Mouse (Mus musculus): Measurements from ENCODE around the gene Hhex. TPM values are rescaled to one million over a fixed set of nuclear protein-coding genes. Genes with fewer than 3 reads are reported as not detected.

The Hhex gene
- polyA plus RNA-seq, 1 experiment from 2014 or later, result 3.9 TPM

DNA sequence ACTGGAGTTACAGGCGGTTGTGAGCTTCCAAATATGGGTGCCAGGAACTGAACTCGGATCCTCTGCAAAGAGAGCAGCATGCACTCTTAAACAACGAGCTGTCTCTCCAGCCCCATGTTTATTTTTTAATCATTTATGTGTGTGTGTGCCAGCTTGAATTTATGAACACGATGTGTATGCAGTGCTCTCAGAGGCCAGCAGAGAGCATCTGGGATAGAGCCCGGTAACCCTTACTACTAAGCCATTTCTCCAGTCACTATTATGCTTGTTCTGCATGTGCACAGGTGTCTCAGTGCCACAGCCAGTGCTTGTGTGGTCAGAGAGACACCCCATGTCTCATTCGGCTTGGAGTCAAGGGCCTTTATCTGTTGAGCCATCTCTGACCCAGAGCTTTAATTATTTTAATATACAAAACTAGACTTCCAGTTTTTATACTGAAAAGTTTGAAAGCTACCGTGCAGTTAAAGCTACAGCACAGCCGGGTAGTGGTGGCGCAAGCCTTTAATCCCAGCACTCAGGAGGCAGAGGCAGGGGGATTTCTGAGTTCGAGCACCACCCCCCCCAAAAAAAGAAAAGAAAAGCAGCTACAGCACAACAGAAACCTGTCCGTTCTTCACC is 3.4 kb upstream of the Hhex start:
- DNase-seq (ENCODE audit: low spot score) (no peak), ATAC-seq (replicated peaks; ENCODE audit: insufficient number of reproducible peaks, low FRiP score, low TSS enrichment, low read depth) (no peak)
- H3K27me3 ChIP-seq (ENCODE audit: control insufficient read depth, insufficient read depth, low read length), result peaks cover 42% of the 10 kb centered on the region
- no peak overlapping the region for H3K9ac ChIP-seq (replicated peaks; ENCODE audit: low read length)
- no peak overlapping the region for H3K4me2 ChIP-seq (ENCODE audit: low read depth, low read length)
- no peak overlapping the region for H3K4me3 ChIP-seq (ENCODE audit: low read depth, low read length)
- no peak overlapping the region for H3K27ac ChIP-seq (replicated peaks; ENCODE audit: low read depth, low read length)
- no peaks in the 10 kb centered on the region for H3K36me3 ChIP-seq (replicated peaks; ENCODE audit: control insufficient read depth, insufficient read depth, low read depth, low read length)
- no peaks in the 10 kb centered on the region; the same call in 1 of the 2 replicates for H3K4me1 ChIP-seq (ENCODE audit: control insufficient read depth, insufficient read depth, low read length)
- no peaks in the 10 kb centered on the region for H3K9me3 ChIP-seq (replicated peaks; ENCODE audit: control insufficient read depth, low read length)
- 86% methylated on average over 11 of the region's 11 CpGs for WGBS

DNA sequence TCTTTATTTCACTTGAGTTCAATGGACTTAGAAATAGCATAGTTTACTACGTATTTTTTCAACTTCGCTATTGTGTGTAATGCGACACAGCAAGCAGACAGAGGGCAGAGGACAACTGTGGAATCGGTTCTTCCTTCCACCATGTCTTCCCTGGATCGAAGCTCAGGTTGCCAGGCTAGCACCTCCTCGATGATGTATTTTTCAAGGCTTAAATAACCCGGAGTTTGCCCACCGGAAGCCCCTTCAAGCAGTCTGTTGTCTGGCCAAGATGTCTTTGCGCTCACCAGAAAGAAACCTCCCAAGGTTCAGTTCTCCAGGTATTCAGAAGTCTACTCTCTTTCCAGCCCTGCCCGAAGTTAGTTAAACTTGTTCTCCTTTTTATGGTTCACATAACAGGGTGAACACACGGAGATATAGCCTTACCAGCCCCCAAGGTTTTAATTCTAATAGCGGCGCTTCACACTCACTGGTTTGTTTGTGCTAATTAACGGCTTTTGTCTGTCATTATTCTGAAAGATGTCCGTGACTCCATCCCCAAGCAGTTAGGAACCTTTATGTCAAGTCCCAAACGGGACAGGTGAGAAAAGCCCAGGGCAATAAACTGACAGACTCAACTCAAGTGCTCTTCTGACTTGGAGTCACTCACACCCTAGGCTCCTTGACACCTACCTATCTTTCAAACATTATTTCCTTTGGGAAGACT is 1.6 kb upstream of the Hhex start:
- WGBS, result 15% methylated on average over 16 of the region's 16 CpGs
- peaks cover 57% of the 10 kb centered on the region for H3K27me3 ChIP-seq (ENCODE audit: control insufficient read depth, insufficient read depth, low read length)
- no peak overlapping the region for H3K4me2 ChIP-seq (ENCODE audit: low read depth, low read length)
- DNase-seq (ENCODE audit: low spot score) (no peak), ATAC-seq (replicated peaks; ENCODE audit: insufficient number of reproducible peaks, low FRiP score, low TSS enrichment, low read depth) (no peak)
- H3K4me1 ChIP-seq (ENCODE audit: control insufficient read depth, insufficient read depth, low read length), result no peaks in the 10 kb centered on the region; the same call in 1 of the 2 replicates
- no peak overlapping the region for H3K4me3 ChIP-seq (ENCODE audit: low read depth, low read length)
- H3K36me3 ChIP-seq (replicated peaks; ENCODE audit: control insufficient read depth, insufficient read depth, low read depth, low read length), result no peaks in the 10 kb centered on the region
- no peak overlapping the region for H3K27ac ChIP-seq (replicated peaks; ENCODE audit: low read depth, low read length)
- H3K9ac ChIP-seq (replicated peaks; ENCODE audit: low read length), result no peak overlapping the region
- no peaks in the 10 kb centered on the region for H3K9me3 ChIP-seq (replicated peaks; ENCODE audit: control insufficient read depth, low read length)

DNA sequence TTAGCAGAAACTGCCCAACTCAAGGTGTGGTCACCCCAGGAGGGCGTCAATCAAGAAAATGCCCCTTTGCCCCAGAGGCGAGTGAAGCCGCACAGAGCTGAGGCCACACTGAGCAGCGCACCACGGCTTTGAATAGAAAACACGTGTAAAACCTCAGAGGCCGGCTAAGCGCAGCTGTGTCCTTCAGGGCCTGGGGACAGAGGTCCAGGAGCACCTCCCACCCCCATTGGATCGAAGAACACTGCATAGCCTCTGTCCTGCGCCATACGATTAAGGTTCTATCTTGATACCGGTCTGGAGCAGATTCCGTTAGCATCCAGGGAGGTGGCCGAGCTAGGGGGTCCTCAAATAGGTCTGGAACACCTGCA is 731 bp upstream of the Hhex start:
- Histone ChIP-seq H3K27ac (replicated peaks; ENCODE audit: low read depth, low read length) (no peak overlapping the region), H3K4me3 (ENCODE audit: low read depth, low read length) (peak overlapping the region; percentile 40), H3K4me2 (ENCODE audit: low read depth, low read length) (peak overlapping the region; percentile 64), H3K4me1 (ENCODE audit: control insufficient read depth, insufficient read depth, low read length) (no peaks in the 10 kb centered on the region; the same call in 1 of the 2 replicates), H3K36me3 (replicated peaks; ENCODE audit: control insufficient read depth, insufficient read depth, low read depth, low read length) (no peaks in the 10 kb centered on the region), H3K9ac (replicated peaks; ENCODE audit: low read length) (no peak overlapping the region), H3K27me3 (ENCODE audit: control insufficient read depth, insufficient read depth, low read length) (peaks cover 59% of the 10 kb centered on the region), H3K9me3 (replicated peaks; ENCODE audit: control insufficient read depth, low read length) (no peaks in the 10 kb centered on the region)
- 0 out of 2 replicates have a peak, but pooled peaks have one; percentile 53 for ATAC-seq (replicated peaks; ENCODE audit: insufficient number of reproducible peaks, low FRiP score, low TSS enrichment, low read depth)
- peak; percentile 49 for DNase-seq (ENCODE audit: low spot score)
- under 1% methylated on average over 14 of the region's 14 CpGs for WGBS

DNA sequence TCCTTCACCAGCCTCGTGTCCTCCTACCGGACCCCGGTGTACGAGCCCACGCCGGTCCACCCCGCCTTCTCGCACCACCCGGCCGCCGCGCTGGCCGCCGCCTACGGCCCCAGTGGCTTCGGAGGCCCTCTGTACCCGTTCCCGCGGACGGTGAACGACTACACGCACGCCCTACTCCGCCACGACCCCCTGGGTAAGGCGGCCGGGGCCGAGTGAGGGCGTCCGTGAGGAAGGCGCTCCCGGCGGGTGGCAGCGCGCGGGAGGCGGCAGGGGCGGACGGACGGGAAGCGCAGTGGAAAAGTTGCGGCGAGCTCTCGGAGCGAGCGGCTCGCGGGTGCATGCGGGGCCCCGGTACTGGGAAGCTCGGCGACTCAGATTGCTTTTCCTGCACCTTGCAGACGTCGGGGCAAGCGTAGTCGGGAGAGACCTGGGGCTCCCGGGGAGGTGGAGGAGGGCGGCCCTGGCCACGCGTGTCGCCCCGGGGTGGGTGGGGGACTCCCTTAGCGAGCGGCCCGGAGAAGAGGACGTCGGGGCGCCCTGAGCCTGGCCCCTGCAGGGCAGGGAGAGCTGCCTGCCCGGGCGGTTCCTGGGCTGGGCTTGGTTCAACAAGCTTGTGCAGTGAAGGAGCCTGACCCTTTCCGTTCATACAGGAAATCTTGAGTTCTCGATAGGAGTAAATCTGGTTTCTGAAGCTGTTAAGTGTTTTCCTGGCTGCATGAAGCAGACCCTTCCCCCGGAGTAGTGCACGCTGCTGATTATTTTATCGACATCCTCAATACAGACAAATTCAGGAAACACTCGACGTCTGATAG is 637 bp downstream of the Hhex start:
- peak overlapping the region; percentile 35; the same call in 1 of the 2 replicates for H3K27ac ChIP-seq (replicated peaks; ENCODE audit: low read depth, low read length)
- peak; percentile 51 for DNase-seq (ENCODE audit: low spot score)
- H3K4me1 ChIP-seq (ENCODE audit: control insufficient read depth, insufficient read depth, low read length), result no peaks in the 10 kb centered on the region; the same call in 1 of the 2 replicates
- no peaks in the 10 kb centered on the region for H3K9me3 ChIP-seq (replicated peaks; ENCODE audit: control insufficient read depth, low read length)
- WGBS, result 2% methylated on average over 77 of the region's 77 CpGs
- no peak for ATAC-seq (replicated peaks; ENCODE audit: insufficient number of reproducible peaks, low FRiP score, low TSS enrichment, low read depth)
- peak overlapping the region; percentile 39 for H3K9ac ChIP-seq (replicated peaks; ENCODE audit: low read length)
- H3K4me3 ChIP-seq (ENCODE audit: low read depth, low read length), result peak overlapping the region; percentile 40
- peaks cover 69% of the 10 kb centered on the region for H3K27me3 ChIP-seq (ENCODE audit: control insufficient read depth, insufficient read depth, low read length)
- H3K36me3 ChIP-seq (replicated peaks; ENCODE audit: control insufficient read depth, insufficient read depth, low read depth, low read length), result no peaks in the 10 kb centered on the region
- H3K4me2 ChIP-seq (ENCODE audit: low read depth, low read length), result peak overlapping the region; percentile 64

DNA sequence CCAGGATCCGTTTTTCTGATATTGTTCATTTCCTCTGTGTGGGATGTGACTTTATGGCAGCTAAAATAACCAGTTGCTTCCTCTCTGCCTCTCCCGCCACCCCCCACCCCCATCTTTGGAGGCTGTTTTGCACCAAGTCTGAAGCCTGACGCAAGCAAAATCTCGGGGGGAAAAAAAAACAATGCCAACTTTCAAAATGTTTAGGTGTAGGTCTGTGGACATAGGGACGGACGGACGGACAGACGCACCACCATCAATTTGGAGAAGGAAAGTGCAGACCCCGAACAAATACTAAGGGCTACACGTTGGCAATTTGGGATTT is 1.2 kb downstream of the Hhex start:
- no peak overlapping the region for H3K9ac ChIP-seq (replicated peaks; ENCODE audit: low read length)
- no peaks in the 10 kb centered on the region for H3K9me3 ChIP-seq (replicated peaks; ENCODE audit: control insufficient read depth, low read length)
- H3K36me3 ChIP-seq (replicated peaks; ENCODE audit: control insufficient read depth, insufficient read depth, low read depth, low read length), result no peaks in the 10 kb centered on the region
- H3K27me3 ChIP-seq (ENCODE audit: control insufficient read depth, insufficient read depth, low read length), result peaks cover 70% of the 10 kb centered on the region
- whole genome bisulfite sequencing, result 4% methylated on average over 10 of the region's 10 CpGs
- DNase-seq (ENCODE audit: low spot score) (no peak), ATAC-seq (replicated peaks; ENCODE audit: insufficient number of reproducible peaks, low FRiP score, low TSS enrichment, low read depth) (no peak)
- H3K4me1 ChIP-seq (ENCODE audit: control insufficient read depth, insufficient read depth, low read length), result no peaks in the 10 kb centered on the region; the same call in 1 of the 2 replicates
- H3K4me3 ChIP-seq (ENCODE audit: low read depth, low read length), result no peak overlapping the region
- H3K27ac ChIP-seq (replicated peaks; ENCODE audit: low read depth, low read length), result no peak overlapping the region
- H3K4me2 ChIP-seq (ENCODE audit: low read depth, low read length), result no peak overlapping the region

DNA sequence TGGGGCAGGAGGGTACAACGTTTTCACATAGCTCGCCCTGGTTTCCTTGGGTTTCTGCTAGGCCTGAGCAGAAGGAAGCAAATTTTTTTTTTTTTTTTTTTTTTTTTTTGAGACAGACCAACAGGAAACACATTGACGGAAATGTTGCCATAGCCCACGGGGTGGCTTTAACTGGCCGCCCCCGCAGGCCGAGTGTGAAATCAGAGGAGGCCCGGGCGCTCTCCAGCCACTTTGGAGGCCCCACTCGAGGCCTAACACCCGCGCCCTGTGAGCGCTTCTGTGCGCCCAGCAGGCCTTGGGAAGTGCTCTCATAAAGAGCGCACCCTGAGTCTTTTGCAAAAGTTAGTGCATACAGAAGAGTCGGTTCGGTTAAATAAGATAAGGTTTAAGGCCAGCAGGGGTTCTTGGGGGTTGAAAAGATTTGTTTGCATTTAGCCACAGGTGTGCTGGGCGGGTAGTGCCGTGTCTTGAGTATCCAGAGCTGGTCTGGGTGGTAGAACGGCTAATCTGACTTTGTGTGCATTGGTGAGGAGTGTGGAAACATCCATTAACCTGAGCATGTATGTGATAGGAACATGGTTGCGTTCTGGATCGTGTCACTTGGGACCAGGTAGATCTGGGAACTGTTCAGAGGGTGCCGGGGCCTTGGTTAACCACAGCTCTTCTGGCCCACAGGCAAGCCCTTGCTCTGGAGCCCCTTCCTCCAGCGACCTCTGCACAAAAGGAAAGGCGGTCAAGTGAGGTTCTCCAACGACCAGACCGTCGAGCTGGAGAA is 2.1 kb downstream of the Hhex start:
- peak; percentile 12 for DNase-seq (ENCODE audit: low spot score)
- no peak overlapping the region for H3K4me3 ChIP-seq (ENCODE audit: low read depth, low read length)

DNA sequence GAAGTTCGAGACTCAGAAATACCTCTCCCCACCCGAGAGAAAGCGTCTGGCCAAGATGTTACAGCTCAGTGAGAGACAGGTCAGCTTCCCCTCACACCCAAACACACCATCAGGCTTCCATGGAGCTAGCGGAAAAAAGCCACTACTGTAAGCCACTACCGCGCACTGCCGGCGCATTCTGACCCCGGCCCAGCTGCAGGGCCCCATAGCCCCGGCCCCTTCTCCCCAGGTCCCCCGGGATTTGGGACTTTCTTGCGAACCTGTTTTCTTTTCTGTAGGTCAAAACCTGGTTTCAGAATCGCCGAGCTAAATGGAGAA is 2.6 kb downstream of the Hhex start:
- no peak overlapping the region for H3K27ac ChIP-seq (replicated peaks; ENCODE audit: low read depth, low read length)
- DNase-seq (ENCODE audit: low spot score) (peak; percentile 32), ATAC-seq (replicated peaks; ENCODE audit: insufficient number of reproducible peaks, low FRiP score, low TSS enrichment, low read depth) (no peak)
- H3K27me3 ChIP-seq (ENCODE audit: control insufficient read depth, insufficient read depth, low read length), result peaks cover 66% of the 10 kb centered on the region
- H3K9ac ChIP-seq (replicated peaks; ENCODE audit: low read length), result no peak overlapping the region
- no peaks in the 10 kb centered on the region; the same call in 1 of the 2 replicates for H3K4me1 ChIP-seq (ENCODE audit: control insufficient read depth, insufficient read depth, low read length)
- no peak overlapping the region for H3K4me2 ChIP-seq (ENCODE audit: low read depth, low read length)
- no peaks in the 10 kb centered on the region for H3K9me3 ChIP-seq (replicated peaks; ENCODE audit: control insufficient read depth, low read length)
- no peaks in the 10 kb centered on the region for H3K36me3 ChIP-seq (replicated peaks; ENCODE audit: control insufficient read depth, insufficient read depth, low read depth, low read length)
- WGBS, result 4% methylated on average over 14 of the region's 14 CpGs
- no peak overlapping the region for H3K4me3 ChIP-seq (ENCODE audit: low read depth, low read length)

More for the DNA sequence above, 2.1 kb downstream of the Hhex start:
- H3K27me3 ChIP-seq (ENCODE audit: control insufficient read depth, insufficient read depth, low read length), result peaks cover 70% of the 10 kb centered on the region
- no peaks in the 10 kb centered on the region; the same call in 1 of the 2 replicates for H3K4me1 ChIP-seq (ENCODE audit: control insufficient read depth, insufficient read depth, low read length)
- H3K4me2 ChIP-seq (ENCODE audit: low read depth, low read length), result 0 out of 2 replicates have a peak overlapping the region, but pooled peaks have one; percentile 7
- no peaks in the 10 kb centered on the region for H3K36me3 ChIP-seq (replicated peaks; ENCODE audit: control insufficient read depth, insufficient read depth, low read depth, low read length)
- no peak overlapping the region for H3K27ac ChIP-seq (replicated peaks; ENCODE audit: low read depth, low read length)
- no peak for ATAC-seq (replicated peaks; ENCODE audit: insufficient number of reproducible peaks, low FRiP score, low TSS enrichment, low read depth)
- no peaks in the 10 kb centered on the region for H3K9me3 ChIP-seq (replicated peaks; ENCODE audit: control insufficient read depth, low read length)
- H3K9ac ChIP-seq (replicated peaks; ENCODE audit: low read length), result no peak overlapping the region
- 4% methylated on average over 28 of the region's 28 CpGs for WGBS

Data from embryonic facial prominence, embryonic 11.5 days (tissue).